ENCODE assay signal across 8 mouse cellular contexts in the genomic region with DNA sequence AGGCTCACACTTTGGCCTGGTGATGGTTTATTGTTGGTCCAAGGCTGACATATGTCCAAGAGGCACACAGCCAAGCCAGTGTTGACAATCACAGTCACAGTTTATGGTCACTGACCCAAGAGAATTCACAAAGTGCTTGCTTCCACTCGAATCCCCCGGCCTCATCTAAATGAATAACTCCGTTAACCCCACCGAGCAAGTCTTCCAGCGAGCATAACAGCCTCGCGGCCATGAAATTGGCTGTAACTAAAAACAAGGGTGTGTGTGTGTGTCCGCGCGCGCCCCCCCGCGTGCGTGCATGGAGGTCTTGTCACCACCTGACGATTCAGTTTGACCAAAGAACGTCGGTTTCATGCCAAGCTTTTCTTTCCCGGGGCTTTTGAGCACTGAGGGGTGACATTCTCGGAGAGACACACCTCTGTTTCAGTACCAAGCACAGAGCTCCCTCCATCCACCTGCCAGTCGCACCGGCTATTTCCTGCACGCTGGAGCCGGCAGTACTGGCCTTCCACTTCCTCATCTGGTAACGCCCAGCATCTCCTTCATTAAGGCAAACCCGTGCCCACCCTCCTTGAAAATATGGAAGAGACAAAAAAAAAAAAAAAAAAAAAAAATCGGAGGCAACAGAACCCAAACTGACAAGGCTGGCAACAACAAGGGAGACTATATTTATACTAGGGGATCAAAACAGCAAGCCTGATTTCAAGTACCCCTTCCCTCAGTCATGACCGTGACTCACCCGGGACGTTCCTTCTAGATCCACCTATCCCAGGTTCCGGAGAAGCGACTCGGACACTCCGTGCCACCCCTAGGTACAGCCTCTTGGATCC. TPM values are rescaled to one million over a fixed set of nuclear protein-coding genes. Genes with fewer than 3 reads are reported as not detected.
DNase-seq lines count a peak whose midpoint lies in the region; ATAC-seq and TF ChIP-seq lines count a peak whose summit lies in the region.

No protein-coding gene starts in this region.

- ATAC-seq in forebrain, embryonic 15.5 days (replicated peaks): peak; percentile 35
- ATAC-seq in intestine, embryonic 15.5 days: peak; percentile 56
- no peak for ATAC-seq in limb, embryonic 11.5 days (ENCODE audit: insufficient number of reproducible peaks, low FRiP score, low TSS enrichment, low read depth)

- 0 out of 2 replicates have a peak, but pooled peaks cover 7% of the 10 kb centered on the region for H3K36me3 ChIP-seq in forebrain, embryonic 15.5 days
- H3K36me3 ChIP-seq in intestine, embryonic 15.5 days: no peaks in the 10 kb centered on the region; the same call in 1 of the 2 replicates
- H3K36me3 ChIP-seq in limb, embryonic 11.5 days (ENCODE audit: control insufficient read depth, insufficient read depth, low read length): no peaks in the 10 kb centered on the region
- H3K36me3 ChIP-seq in midbrain, embryonic 10.5 days: 0 out of 2 replicates have a peak, but pooled peaks cover 3% of the 10 kb centered on the region

- H3K4me2 ChIP-seq in forebrain, embryonic 15.5 days (replicated peaks): peak overlapping the region; percentile 98
- H3K4me2 ChIP-seq in intestine, embryonic 15.5 days (replicated peaks): peak overlapping the region; percentile 94
- H3K4me2 ChIP-seq in limb, embryonic 11.5 days (ENCODE audit: low read depth, severe bottlenecking): peak overlapping the region; percentile 93

- peak overlapping the region; percentile 87 for H3K27ac ChIP-seq in gastrocnemius, adult 2 months
- H3K27ac ChIP-seq in forebrain, embryonic 15.5 days (replicated peaks): no peak overlapping the region
- H3K27ac ChIP-seq in intestine, embryonic 15.5 days: peak overlapping the region; percentile 66
- no peak overlapping the region for H3K27ac ChIP-seq in limb, embryonic 11.5 days (replicated peaks; ENCODE audit: low read depth, low read length)
- H3K27ac ChIP-seq in midbrain, embryonic 10.5 days (replicated peaks): 0 out of 2 replicates have a peak overlapping the region, but pooled peaks have one; percentile 28

- peaks cover 4% of the 10 kb centered on the region; the same call in 1 of the 2 replicates for H3K27me3 ChIP-seq in forebrain, embryonic 15.5 days
- H3K27me3 ChIP-seq in intestine, embryonic 15.5 days (replicated peaks): no peaks in the 10 kb centered on the region
- 0 out of 2 replicates have a peak, but pooled peaks cover 2% of the 10 kb centered on the region for H3K27me3 ChIP-seq in limb, embryonic 11.5 days (ENCODE audit: control insufficient read depth, insufficient read depth, low read length)
- peaks cover 6% of the 10 kb centered on the region; the same call in 1 of the 2 replicates for H3K27me3 ChIP-seq in midbrain, embryonic 10.5 days (ENCODE audit: low read depth, poor library complexity, severe bottlenecking)

- H3K4me3 ChIP-seq in gastrocnemius, adult 2 months: peak overlapping the region; percentile 91
- H3K4me3 ChIP-seq in forebrain, embryonic 15.5 days: peak overlapping the region; percentile 91
- H3K4me3 ChIP-seq in intestine, embryonic 15.5 days (replicated peaks): peak overlapping the region; percentile 72
- peak overlapping the region; percentile 63 for H3K4me3 ChIP-seq in limb, embryonic 11.5 days (ENCODE audit: low read depth, low read length)
- H3K4me3 ChIP-seq in midbrain, embryonic 10.5 days: peak overlapping the region; percentile 85

- DNase-seq in gastrocnemius, adult 2 months: peak; percentile 35
- no peak for DNase-seq in gastrocnemius, postnatal 4 days (ENCODE audit: low spot score in 2 of 2)
- peak; percentile 72 to 76 for DNase-seq in cerebellum, adult 18-20 months
- DNase-seq in limb, embryonic 11.5 days (ENCODE audit: low spot score): peak; percentile 50
- DNase-seq in midbrain, embryonic 10.5 days (ENCODE audit: low spot score): peak; percentile 30
- peak; percentile 55 to 57 for DNase-seq in spleen, postnatal 36 days (ENCODE audit: low spot score in 2 of 2)

- 1% methylated on average over 33 of the region's 33 CpGs for WGBS in forebrain, embryonic 15.5 days
- WGBS in intestine, embryonic 15.5 days: under 1% methylated on average over 33 of the region's 33 CpGs
- WGBS in limb, embryonic 11.5 days: 4% methylated on average over 33 of the region's 33 CpGs
- WGBS in midbrain, embryonic 10.5 days: 2% methylated on average over 33 of the region's 33 CpGs

- peak overlapping the region; percentile 51 for H3K9ac ChIP-seq in forebrain, embryonic 15.5 days (replicated peaks)
- H3K9ac ChIP-seq in intestine, embryonic 15.5 days: peak overlapping the region; percentile 42
- H3K9ac ChIP-seq in limb, embryonic 11.5 days (ENCODE audit: low read length): no peak overlapping the region

- H3K4me1 ChIP-seq in forebrain, embryonic 15.5 days: peaks cover 17% of the 10 kb centered on the region
- peaks cover 13% of the 10 kb centered on the region for H3K4me1 ChIP-seq in intestine, embryonic 15.5 days (replicated peaks)
- no peaks in the 10 kb centered on the region; the same call in 1 of the 2 replicates for H3K4me1 ChIP-seq in limb, embryonic 11.5 days (ENCODE audit: control insufficient read depth, insufficient read depth, low read length)
- H3K4me1 ChIP-seq in midbrain, embryonic 10.5 days: peaks cover 31% of the 10 kb centered on the region

- intact Hi-C loops in gastrocnemius, adult 2 months (cut with DNase I): loop anchor here (2.0 kb wide), 1 partner anchor 59 kb away; no protein-coding TSS in a partner anchor

- no peaks in the 10 kb centered on the region for H3K9me3 ChIP-seq in forebrain, embryonic 15.5 days
- H3K9me3 ChIP-seq in intestine, embryonic 15.5 days: no peaks in the 10 kb centered on the region
- no peaks in the 10 kb centered on the region for H3K9me3 ChIP-seq in limb, embryonic 11.5 days (ENCODE audit: control insufficient read depth, low read length)
- no peaks in the 10 kb centered on the region for H3K9me3 ChIP-seq in midbrain, embryonic 10.5 days (replicated peaks)

- TF ChIP-seq CTCF in gastrocnemius, adult 2 months (IDR thresholded peaks at IDR 0.05): no peak

RNA-seq across cellular contexts. Expression of a gene that starts 0.7 kb away (rescaled TPM):
- not detected for total RNA-seq in gastrocnemius, adult 2 months (2021)
- not detected for total RNA-seq in gastrocnemius, postnatal 4 days (2021)
- 0.18 TPM in 1 of 2 replicates, not detected in the other for polyA plus RNA-seq in forebrain, embryonic 15.5 days (2015; fragmentation: Nextera tagmentation; extraction: Ambion mirVana)
- polyA plus RNA-seq in intestine, embryonic 15.5 days (2015; fragmentation: Nextera tagmentation; extraction: Ambion mirVana): 0.24 and 0.30 TPM in 2 replicates
- 0.13 TPM in 1 of 2 replicates, not detected in the other for polyA plus RNA-seq in limb, embryonic 11.5 days (2014; fragmentation: Nextera tagmentation; extraction: Ambion mirVana)
- polyA plus RNA-seq in midbrain, embryonic 10.5 days (2016; fragmentation: Nextera tagmentation; extraction: Ambion mirVana): 0.32 and 0.42 TPM in 2 replicates

RNA-seq across cellular contexts. Expression of a gene that starts 0.9 kb away (rescaled TPM):
- 10 to 100 TPM; 17.3 to 18.4 TPM for total RNA-seq in gastrocnemius, adult 2 months (2021)
- total RNA-seq in gastrocnemius, postnatal 4 days (2021): 1 to 10 TPM; 5.5 to 6.5 TPM
- 4.3 and 6.6 TPM in 2 replicates for polyA plus RNA-seq in forebrain, embryonic 15.5 days (2015; fragmentation: Nextera tagmentation; extraction: Ambion mirVana)
- polyA plus RNA-seq in intestine, embryonic 15.5 days (2015; fragmentation: Nextera tagmentation; extraction: Ambion mirVana): 6.4 and 6.9 TPM in 2 replicates
- 2.1 and 2.6 TPM in 2 replicates for polyA plus RNA-seq in limb, embryonic 11.5 days (2014; fragmentation: Nextera tagmentation; extraction: Ambion mirVana)
- 2.1 and 2.3 TPM in 2 replicates for polyA plus RNA-seq in midbrain, embryonic 10.5 days (2016; fragmentation: Nextera tagmentation; extraction: Ambion mirVana)

Comparison
In these comparisons a context has a peak if more than half of its experiments do, and no peak if none do; other contexts are left out.
1. DNase-seq: peak in gastrocnemius, adult 2 months (single experiment), cerebellum, adult 18-20 months (2 of 2), limb, embryonic 11.5 days (single experiment), midbrain, embryonic 10.5 days (single experiment) and spleen, postnatal 36 days (2 of 2); none in gastrocnemius, postnatal 4 days (0 of 2).
2. H3K27ac ChIP-seq: peak in gastrocnemius, adult 2 months (single experiment), intestine, embryonic 15.5 days (single experiment) and midbrain, embryonic 10.5 days (single experiment); none in forebrain, embryonic 15.5 days (single experiment) and limb, embryonic 11.5 days (single experiment).
3. Peak in every context shown above with its lines, with median percentiles within 50 percentile points of each other: H3K4me3 ChIP-seq and H3K4me2 ChIP-seq.